Mouse (Mus musculus) spleen, adult 2 months (tissue): ENCODE measurements around the gene Map4k4.

Experiments
- CTCF ChIP-seq: fragments of 200-500 bp; IDR thresholded peaks from 2 replicates; pipeline ENCODE4 v1.5.1; 2011; ENCODE audit warnings: mild to moderate bottlenecking, inconsistent platforms; ENCODE audit not compliant: insufficient read depth, insufficient read length, insufficient replicate concordance; ENCODE audit errors: extremely low read depth
- POLR2A ChIP-seq: fragments of 200-500 bp; IDR thresholded peaks from 2 replicates; pipeline ENCODE4 v1.6.1; 2011; ENCODE audit warnings: low read depth, low read length, inconsistent platforms

DNA sequence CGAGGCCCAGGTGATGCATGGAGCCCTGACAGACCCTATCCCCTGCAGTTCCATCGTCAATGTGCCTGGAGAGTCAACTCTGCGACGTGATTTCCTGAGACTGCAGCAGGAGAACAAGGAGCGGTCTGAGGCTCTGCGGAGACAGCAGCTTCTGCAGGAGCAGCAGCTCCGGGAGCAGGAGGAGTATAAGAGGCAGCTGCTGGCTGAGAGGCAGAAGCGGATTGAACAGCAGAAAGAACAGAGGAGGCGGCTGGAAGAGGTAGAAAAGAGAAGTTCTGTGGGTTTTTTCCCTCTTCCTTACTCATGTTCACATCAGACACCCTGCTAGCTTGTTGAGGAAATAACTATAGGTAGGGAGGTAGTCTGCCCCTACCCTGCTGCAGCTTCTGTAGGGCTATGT lies 89.3 kb downstream of the Map4k4 start:
- TF ChIP-seq CTCF (no peak), POLR2A (no peak)
